Mouse (Mus musculus) megakaryocyte, adult 5-6 weeks (primary cell): Measurements from ENCODE around the gene Serpinb1a. TPM values are rescaled to one million over a fixed set of nuclear protein-coding genes. Genes with fewer than 3 reads are reported as not detected.
A peak's percentile ranks its signal among the peaks of the same experiment; 100 is the strongest.
"Not testable (repeated sequence)": the region's sequence is repeated elsewhere in the genome, so short reads cannot be mapped to it uniquely, and the experiment has no call there.

ENCODE experiments used
- ATAC-seq: 2 replicates; pipeline ENCODE4 v1.8.0; 2016; ENCODE audit warnings: mild to moderate bottlenecking, inconsistent platforms; ENCODE audit not compliant: poor library complexity, severe bottlenecking
- total RNA-seq, 2 experiments: library from RNA; stranded (forward) in 1 of 2; stranded (reverse) in 1 of 2; fragments of 153-499, 151-499 nt in 1 of 2; fragments of 221-1000, 200-1000 nt in 1 of 2; gene quantifications; 2 replicates each; pipeline versions ENCODE4 v1.2.3 to v1.2.4; 2015 to 2017

The Serpinb1a gene
- total RNA-seq (2015) (147 and 163 TPM in 2 replicates), total RNA-seq (2017) (189 and 208 TPM in 2 replicates)

DNA sequence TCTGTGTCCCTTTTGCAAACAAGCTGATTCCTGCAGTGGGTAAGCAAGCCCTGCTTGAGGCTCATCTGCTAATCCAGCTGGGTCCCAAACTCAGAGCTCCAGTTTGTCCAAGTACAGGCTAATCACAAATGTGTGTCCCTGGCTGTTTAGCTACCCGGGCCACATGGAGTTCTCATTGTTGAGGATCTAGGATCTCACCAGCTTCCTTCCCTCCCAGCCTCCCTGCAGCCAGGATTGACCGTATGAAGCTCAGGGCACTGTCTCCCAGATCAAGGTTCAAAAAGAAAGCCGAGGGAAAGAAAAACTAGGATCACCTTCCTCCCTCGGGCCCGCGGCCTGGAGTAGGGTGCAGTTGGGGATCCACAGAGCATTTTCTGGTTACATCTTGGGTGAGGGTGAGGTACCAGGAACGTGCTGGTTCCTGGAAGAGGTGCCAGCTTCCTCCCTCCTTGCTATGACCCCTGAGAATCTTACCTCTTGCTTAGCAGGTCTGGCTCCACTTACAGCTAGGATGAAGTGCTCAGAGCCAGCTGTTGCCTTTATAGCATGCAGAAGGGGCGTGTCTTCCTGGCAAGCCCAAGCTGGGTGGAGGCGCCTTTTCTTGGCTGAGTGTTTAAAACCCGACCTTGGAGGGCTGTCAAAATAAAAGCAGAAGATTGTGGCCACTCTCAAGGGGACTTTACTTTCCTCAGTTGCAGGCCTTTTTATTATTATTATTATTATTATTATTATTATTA is at the start of gene Serpinb1a:
Serpinb1a (minus strand) TSS at position 518 of the 737 bp plus-strand sequence.
- ATAC-seq = peak; percentile 67

DNA sequence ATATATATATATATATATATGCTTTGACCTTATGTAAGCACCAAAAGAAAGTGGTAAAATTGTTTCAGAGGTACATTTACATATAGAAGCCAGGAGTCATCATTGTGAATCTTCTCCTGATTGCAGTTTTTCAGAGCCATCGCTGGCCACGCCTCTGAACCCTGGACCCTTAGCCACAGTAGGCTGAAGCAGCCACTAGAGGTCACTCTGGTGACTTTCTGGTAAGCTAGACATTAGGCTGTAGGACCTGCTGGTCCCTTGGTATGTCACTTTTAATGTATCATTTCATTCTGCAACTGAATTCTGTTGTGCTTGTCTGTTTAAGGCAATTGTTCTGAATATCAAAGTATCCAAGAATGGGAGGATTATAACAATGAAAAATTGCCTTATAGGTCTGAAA is 49.7 kb upstream of the Serpinb1a start:
- peak; percentile 81 for ATAC-seq

DNA sequence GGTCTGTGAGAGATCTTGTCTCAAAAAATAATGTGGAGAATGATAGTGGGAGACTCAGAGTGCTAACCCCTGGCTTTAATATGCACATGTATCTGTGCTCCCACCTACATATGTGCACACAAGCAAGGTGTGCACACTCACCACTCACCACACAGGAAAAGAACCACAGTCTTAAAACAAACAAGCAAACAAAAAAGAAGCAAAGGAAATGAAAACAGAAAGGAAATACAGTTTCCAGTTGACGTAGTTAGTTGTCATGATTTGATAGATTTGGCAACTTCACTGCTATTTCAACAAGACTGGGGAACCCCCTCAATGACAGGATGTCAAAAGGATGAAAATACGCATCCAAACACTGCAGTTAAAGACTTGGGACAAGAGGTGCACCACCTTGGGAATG is 48.1 kb upstream of the Serpinb1a start:
- ATAC-seq = not testable (repeated sequence)

DNA sequence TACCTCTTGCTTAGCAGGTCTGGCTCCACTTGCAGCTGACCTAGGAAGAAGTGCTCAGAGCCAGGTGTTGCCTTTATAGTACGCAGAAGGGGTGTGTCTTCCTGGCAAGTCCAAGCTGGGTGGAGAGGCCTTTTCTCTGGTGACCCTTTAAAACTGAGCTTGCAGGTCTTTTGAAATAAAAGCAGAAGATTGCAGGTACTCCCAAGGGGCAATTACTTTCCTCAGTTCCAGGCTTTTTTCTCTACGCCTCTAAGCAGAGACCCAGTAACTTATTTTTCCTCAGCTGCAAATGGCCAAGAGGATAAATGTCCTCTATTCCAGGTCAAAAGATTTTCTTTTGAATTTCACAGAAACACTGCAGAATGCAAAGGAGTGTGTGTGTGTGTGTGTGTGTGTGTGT is 47.1 kb upstream of the Serpinb1a start, which contains the start of gene Serpinb1c:
Serpinb1c (minus strand) TSS at position 101 of the 400 bp plus-strand sequence.
- no peak for ATAC-seq

DNA sequence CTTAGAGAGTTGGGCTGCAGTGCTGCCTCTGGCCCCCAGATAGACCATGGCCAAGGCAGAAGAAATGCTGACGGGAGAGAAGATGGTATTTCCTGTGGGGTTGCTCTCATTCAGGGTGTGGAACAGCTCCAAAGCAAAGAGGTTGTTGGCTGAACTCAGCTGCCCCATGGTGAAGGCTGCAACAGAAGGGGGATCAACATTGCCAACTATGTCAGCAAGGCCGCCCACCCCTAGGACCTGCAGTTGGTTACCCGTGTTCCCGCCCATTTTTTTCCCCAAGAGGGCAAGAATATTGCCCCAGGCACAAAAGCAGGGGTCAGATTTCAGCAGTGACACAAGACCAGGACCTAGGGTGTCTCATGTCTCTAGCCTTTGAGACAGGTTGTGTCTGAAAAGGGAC is 45.9 kb upstream of the Serpinb1a start:
- no peak for ATAC-seq

DNA sequence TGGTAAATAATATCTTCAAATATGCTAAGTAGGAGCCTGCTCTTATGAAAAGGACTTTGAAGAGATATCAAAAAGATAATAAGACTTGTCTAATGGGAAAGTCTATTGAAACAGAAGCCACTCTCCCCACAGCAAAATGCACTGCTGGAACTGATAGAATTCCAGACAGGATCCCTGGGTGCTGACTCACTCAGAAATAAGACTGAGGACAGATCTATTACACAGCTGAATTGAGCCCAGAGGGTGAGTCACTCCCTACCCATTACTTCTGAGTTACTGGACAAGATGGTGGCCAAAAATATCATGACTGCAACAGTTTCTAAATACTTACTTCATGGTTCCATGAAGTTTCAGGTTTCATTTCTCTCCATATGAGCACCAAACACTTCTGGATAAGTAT is 33.8 kb upstream of the Serpinb1a start:
- no peak for ATAC-seq

DNA sequence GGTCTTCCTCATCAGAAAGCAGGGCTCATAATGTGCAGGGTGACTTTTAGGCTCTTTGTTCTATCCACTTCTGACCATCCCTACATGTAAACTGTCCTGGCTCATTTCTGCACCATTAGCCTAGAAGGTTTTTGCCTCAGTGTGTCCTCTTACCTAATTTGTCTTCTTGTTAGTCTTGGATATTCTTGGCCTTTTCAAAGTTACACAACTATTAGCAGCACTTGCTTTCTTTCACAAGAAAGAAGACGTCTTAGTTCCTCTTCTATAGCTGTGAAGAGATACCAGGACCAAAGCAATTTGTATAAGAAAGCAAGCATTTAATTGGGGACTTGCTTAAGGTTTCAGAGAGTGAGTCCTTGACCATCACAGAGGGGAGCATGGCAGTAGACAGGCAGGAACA is 22.9 kb upstream of the Serpinb1a start:
- peak; percentile 80 for ATAC-seq

DNA sequence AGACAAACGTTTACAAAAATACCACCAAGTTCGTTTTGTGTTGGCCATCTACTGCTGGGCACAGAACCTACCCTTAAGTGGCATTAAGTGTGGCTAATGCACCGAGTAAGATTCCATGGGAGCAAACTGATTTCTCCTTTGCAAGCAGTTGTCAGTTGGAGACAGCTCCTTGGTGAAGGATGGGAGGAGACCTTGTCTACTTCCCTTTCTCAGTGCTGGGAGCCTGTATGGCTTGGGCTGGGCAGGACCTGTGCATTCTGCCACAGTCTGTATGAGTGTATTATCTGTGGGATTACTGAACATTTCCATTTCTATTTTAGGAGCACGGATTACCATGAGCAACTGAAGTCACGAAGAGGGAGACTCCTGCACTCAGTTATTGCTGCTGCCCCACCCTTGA is 17.9 kb upstream of the Serpinb1a start:
- peak; percentile 49 for ATAC-seq

DNA sequence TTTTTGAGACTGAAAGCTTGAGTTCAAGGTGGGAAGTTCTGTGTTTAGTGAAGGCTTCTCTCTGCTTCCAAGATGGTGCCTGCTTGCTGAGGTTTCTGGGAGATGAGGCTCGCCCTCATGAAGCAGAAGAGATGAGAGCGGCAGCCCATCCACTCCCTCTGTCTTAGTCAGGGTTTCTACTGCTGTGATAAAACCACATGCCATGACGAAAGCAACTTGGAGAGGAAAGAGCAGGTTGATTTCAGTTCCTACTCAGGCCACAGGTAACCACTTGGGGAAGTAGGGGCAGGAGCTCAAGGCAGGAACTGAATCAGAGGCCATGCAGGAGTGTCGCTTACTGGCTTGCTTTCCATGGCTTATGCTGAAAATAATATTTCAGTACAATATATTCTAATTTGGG is 17.2 kb upstream of the Serpinb1a start:
- peak; percentile 80 for ATAC-seq

DNA sequence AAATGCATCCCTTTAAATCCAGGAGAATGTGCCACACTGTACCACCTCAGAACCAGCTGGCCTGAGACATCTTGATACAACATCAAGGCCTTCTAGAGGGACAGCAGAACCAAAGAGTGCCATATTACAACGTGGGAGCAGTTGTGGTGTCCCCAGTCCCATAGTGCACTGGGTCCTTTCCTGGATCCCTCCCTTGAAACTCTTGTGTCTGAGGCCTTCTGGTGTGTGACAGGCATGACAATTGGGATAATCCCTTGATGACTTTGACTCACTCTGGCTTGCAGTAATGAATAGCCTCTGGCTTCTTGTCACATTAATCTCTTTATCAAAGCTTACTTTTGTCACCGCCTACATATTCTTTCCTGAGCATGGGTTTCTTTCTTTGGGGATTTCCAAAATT is 16.0 kb upstream of the Serpinb1a start:
- ATAC-seq = no peak

DNA sequence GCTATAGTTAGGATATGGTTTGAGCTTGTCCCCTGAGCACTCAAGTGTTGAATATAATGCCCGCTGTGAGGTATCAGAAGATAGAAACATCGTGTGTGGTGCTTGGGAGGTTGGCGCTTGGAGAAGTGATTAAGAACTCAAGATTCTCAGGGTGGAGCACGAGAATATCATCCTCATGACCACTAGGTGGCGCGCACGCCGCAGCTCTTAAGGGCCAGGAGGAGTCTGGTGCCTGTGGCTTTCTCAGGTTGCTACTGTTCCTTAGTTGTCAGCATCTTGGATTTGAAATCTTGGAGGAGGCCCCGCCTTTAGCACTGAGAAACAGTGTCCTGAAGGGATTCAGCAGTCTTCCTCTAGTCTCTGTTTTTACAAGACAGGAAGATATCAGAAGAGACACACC is 15.5 kb upstream of the Serpinb1a start:
- peak; percentile 83 for ATAC-seq

DNA sequence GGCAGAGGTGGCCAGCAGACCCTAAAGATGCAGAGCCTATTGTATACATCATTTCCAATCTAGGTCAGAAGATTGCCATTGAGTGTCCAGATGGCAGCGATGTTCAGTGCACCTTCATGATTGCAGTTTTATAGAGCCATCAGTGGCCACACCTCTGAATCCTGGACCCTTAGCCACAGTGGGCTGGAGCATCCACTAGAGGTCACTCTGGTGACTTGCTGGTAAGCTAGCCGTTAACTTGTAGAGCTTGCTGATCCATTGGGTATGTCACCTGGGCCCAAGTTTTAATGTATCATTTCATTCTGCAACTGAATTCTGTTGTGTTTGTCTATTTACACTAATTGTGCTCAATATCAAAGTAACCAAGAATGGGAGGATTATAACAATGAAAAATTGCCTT is 14.6 kb upstream of the Serpinb1a start:
- no peak for ATAC-seq

DNA sequence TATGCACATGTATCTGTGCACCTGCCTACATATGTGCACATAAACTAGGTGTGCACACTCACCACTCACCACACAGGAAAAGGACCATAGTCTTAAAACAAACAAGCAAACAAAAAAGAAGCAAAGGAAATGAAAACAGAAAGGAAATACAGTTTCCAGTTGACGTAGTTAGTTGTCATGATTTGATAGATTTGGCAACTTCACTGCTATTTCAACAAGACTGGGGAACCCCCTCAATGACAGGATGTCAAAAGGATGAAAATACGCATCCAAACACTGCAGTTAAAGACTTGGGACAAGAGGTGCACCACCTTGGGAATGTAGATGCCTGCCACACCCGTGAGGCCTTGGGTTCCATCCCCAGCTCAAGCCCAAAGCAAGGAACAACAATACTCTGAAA is 13.5 kb upstream of the Serpinb1a start:
- ATAC-seq = not testable (repeated sequence)

DNA sequence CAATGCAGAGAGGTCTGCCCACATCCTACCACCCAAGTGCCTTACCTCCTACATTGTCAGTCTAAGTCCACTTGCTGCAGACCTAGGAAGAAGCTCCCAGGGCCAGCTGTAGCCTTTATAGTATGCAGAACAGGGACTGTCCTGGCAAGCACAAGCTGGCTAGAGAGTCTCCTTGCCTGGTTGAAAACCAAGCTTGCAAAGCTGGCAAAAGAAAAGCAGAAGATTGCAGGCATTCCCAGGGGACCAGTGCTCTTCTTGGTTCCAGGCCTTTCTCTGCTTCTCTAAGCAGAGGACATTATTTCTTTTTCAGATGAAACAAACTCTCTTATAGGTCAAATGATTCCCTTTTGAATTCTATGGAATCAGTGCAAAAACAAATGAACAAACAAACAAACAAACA is 12.5 kb upstream of the Serpinb1a start:
- no peak for ATAC-seq

DNA sequence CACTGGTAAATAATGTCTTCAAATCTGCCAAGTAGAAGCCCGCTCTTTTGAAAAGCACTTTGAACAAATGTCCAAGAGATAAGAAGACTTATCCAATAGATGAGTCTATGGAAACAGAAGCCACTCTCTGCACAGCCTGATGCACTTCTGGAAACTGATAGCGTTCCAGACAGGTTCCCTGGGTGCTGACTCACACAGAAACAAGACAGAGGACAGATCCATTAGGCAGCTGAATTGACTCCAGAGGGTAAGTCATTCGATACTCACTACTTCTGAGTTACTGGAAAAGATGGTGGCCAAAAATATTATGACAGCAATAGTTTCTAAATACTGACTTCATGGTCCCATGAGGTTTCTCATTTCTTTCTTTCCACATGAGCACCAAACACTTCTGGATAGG is 9.8 kb upstream of the Serpinb1a start:
- no peak for ATAC-seq

DNA sequence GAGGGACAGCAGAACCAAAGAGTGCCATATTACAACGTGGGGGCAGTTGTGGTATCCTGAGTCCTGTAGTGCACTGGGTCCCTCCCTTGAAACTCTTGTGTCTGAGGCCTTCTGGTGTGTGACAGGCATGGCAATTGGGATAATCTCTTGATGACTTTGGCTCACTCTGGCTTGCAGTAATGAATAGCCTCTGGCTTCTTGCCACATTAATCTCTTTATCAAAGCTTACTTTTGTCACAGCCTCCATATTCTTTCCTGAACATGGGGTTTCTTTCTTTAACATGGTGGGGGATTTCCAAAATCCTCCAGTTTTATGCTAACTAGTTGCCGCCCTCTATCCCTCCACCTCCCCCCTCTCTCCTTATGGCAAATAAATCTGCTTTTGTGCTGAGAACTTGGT is 2.1 kb upstream of the Serpinb1a start:
- no peak for ATAC-seq

DNA sequence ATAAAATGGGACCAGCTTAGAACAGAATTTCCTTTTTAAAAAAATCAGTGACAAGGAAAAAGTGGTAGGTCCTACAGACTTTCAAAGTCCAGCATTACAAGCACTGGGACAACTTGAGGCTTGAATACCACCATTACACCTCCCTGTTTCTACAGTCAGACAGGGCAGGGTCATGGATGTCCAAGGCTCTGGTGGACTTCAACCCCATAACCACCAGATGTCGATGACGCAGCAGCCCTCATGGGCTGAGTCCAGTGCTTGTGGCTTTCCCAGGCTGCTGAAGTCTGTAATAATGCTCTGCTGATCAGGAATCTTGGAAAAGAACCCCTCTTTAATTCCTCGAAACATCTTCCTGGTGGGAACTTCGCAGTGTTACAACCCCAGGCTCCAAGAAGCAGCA is 1.6 kb upstream of the Serpinb1a start:
- no peak for ATAC-seq

DNA sequence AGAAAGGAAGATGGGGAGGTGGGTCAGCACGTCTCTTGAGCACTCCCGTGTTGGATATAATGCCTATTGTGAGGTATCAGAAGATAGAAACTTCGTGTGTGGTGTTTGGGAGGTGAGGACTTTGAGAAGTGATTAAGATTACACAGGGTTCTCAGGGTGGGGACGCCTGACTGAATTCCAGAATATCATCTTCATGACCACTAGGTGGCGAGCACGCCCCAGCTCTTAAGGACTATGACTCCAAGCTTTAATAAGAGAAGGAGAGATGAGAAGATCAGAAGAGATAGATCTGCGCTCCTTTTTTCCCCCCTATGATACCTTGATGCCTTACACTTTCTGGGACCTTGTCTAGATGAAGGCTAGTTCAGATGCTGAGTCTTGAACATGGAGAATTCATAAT is 982 bp upstream of the Serpinb1a start:
- peak; percentile 74 for ATAC-seq

DNA sequence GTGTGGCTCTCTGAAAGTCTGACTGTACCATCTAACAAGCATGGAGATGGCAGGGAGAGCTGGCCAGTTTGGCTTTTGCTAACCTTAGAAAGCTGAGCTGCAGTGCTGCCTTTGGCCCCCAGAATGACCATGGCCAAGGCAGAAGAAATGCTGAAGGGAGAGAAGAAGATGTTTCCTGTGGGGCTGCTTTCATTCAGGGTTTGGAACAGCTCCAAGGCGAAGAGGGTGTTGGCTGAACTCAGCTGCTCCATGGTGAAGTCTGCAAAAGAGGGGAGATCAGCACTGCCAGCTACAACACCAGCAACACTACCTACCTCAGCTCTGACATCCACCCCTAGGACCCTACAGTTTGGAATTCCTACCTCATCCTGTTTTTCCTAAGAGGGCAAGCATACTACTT is 829 bp downstream of the Serpinb1a start:
- ATAC-seq = no peak

DNA sequence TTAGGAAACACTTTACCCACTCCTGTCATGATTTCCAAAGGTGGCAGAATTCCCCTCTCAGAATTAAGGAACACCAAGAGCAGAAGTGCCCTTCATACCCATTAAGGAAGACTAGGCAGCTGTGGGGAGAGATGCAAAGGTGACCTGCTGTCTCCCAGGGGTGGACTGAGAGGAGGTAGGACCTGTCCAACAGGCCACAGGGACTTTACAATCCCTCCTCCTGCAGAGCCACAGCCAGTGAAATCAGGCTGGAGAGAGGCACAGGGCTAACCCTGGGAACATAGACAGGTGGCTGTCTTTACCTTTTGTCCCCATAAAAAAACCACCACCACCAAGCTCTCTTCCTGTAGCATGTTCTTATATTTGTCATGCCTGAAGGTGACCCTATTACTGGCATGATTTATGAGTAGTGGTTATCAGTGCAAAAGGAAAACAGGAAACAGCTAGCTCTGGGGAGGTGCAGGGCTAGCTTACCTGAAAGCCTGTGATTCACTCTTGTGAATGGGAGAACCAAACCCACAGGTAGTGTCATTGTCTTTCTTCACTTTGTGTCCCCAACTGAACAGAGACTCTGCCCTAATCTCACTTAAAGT is 1.4 kb downstream of the Serpinb1a start:
- no peak for ATAC-seq

DNA sequence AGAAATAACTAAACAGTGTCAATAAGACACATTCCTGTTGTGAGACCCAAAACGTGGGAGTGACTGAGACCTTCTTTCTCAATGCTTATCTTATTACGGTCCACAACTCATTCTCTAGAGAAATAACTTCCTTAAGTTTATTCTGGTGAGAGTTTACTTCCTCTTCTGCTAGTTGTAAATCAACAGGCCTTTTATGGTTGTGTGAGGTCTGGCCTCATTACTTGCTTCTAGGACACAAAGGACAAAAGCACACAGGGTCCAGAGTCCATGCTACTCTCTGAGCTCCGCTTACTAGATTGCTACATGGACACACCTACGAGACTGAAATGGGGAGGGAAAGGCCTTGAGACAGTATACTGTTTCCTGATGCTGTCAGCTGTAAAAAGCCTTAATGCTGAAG is 1.9 kb downstream of the Serpinb1a start:
- peak; percentile 60 for ATAC-seq

DNA sequence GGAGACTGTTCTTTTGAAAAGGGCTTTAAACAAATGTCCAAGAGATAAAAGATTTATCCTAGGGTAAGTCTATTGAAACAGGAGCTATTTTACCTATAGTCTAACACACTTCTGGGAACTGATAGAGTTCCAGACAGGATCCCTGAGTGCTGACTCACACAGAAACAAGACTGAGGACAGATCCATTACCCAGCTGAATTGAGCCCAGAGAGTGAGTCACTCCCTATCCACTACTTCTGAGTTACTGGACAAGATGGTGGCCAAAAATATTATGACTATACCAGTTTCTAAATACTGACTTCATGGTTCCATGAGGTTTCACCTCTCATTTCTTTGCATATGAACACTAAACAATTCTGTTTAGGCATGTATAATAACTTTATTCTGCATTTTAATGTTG is 4.8 kb downstream of the Serpinb1a start:
- ATAC-seq = no peak

DNA sequence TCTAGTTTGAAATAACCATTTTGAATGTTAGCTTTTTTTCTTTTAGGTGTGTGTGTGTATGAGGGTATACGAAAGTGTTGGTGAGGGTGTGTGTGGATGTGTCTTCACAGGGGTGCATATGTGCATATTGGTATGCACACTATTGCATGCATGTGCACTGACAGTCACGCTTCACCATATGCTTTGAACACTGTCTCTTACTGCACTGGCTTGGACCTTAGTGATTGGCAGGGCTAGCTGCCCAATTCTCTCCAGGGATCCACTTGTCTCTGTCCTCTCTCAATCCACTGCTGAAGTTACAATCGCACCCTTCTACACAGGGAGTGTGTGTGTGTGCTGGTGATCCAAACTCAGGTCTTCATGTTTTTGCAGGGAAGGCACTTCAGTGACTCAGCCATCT is 9.6 kb downstream of the Serpinb1a start:
- ATAC-seq = no peak
